Mouse (Mus musculus) thymus, adult 2 months (tissue): ENCODE measurements around the gene Arl5c.

Source experiments
- CTCF ChIP-seq: fragments of 200-500 bp; IDR thresholded peaks from 2 replicates; pipeline ENCODE4 v1.5.1; 2012; ENCODE audit warnings: mild to moderate bottlenecking, control low read depth, low read length, moderate library complexity, borderline replicate concordance; ENCODE audit not compliant: control insufficient read depth, poor library complexity, insufficient read depth; ENCODE audit errors: extremely low read depth
- POLR2A ChIP-seq: fragments of 200-500 bp; IDR thresholded peaks from 2 replicates; pipeline ENCODE4 v1.6.1; 2012; ENCODE audit warnings: mild to moderate bottlenecking, low read length, control low read depth, moderate library complexity; ENCODE audit not compliant: control insufficient read depth, poor library complexity, insufficient read depth; ENCODE audit errors: extremely low read depth

GRCm38 (mm10) chr11:97967114-97967513, 28.9 kb downstream of the Arl5c start:
- TF ChIP-seq POLR2A (no peak), CTCF (no peak)
